28 mouse cellular contexts compared by ENCODE assay signal in the genomic region with DNA sequence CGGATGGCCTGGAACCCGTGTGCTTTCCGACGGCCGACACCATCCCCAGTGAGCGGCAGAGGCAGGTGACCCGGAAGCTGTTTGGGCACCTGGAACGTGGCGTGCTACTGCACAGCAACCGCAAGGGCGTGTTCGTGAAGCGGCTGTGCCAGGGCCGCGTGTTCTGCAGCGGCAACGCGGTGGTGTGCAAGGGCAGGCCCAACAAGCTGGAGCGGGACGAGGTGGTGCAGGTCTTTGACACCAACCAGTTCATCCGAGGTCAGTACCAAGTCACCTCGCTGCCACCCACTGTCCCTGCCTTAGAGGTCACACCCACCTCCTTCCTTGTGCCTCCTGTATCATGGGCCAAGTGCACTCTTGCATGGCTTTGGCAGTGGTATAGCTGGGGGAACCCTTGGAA. TPM values are rescaled to one million over a fixed set of nuclear protein-coding genes. Genes with fewer than 3 reads are reported as not detected.
DNase-seq lines count a peak whose midpoint lies in the region; ATAC-seq and TF ChIP-seq lines count a peak whose summit lies in the region.
"Had no signal": no experiment of that assay in that cellular context is flagged by ENCODE, and none has a peak within 500 bp of the region (broad histone marks: within the 10 kb centered on the region; RNA-seq: fewer than 3 reads in every experiment).

No protein-coding gene starts in this region.

- no peaks in the 10 kb centered on the region for H3K9me3 ChIP-seq in hindbrain, embryonic 10.5 days
- H3K9me3 ChIP-seq in hindbrain, embryonic 14.5 days (ENCODE audit: control insufficient read depth, low read length) = no peaks in the 10 kb centered on the region
- H3K9me3 ChIP-seq in kidney, embryonic 14.5 days (ENCODE audit: control insufficient read depth, low read length) = no peaks in the 10 kb centered on the region
- peaks cover 8% of the 10 kb centered on the region for H3K9me3 ChIP-seq in E14TG2a.4 (ENCODE audit: low read length)
- H3K9me3 ChIP-seq: embryonic facial prominence, embryonic 12.5 days; embryonic facial prominence, embryonic 15.5 days; forebrain, embryonic 12.5 days; forebrain, embryonic 15.5 days; heart, embryonic 10.5 days; heart, embryonic 13.5 days; hindbrain, embryonic 12.5 days; intestine, embryonic 15.5 days had no signal

- no peak overlapping the region for H3K4me2 ChIP-seq in hindbrain, embryonic 14.5 days (replicated peaks)
- H3K4me2 ChIP-seq in kidney, embryonic 14.5 days (replicated peaks; ENCODE audit: low read depth, low read length) = no peak overlapping the region
- H3K4me2 ChIP-seq: embryonic facial prominence, embryonic 12.5 days; embryonic facial prominence, embryonic 15.5 days; forebrain, embryonic 12.5 days; forebrain, embryonic 15.5 days; heart, embryonic 13.5 days; hindbrain, embryonic 12.5 days; intestine, embryonic 15.5 days had no signal

- peak overlapping the region; percentile 35; the same call in 1 of the 2 replicates for H3K27ac ChIP-seq in hindbrain, embryonic 10.5 days
- no peak overlapping the region for H3K27ac ChIP-seq in hindbrain, embryonic 14.5 days
- H3K27ac ChIP-seq in kidney, embryonic 14.5 days (ENCODE audit: low read depth, low read length) = no peak overlapping the region
- H3K27ac ChIP-seq: embryonic facial prominence, embryonic 12.5 days; embryonic facial prominence, embryonic 15.5 days; forebrain, embryonic 12.5 days; forebrain, embryonic 15.5 days; heart, adult 2 months; heart, embryonic 13.5 days; hindbrain, embryonic 12.5 days; intestine, embryonic 15.5 days had no signal

- H3K9ac ChIP-seq in hindbrain, embryonic 14.5 days = no peak overlapping the region
- no peak overlapping the region for H3K9ac ChIP-seq in kidney, embryonic 14.5 days (ENCODE audit: low read depth, low read length)
- H3K9ac ChIP-seq: embryonic facial prominence, embryonic 12.5 days; embryonic facial prominence, embryonic 15.5 days; forebrain, embryonic 12.5 days; forebrain, embryonic 15.5 days; heart, embryonic 13.5 days; hindbrain, embryonic 12.5 days; intestine, embryonic 15.5 days had no signal

- H3K27me3 ChIP-seq in hindbrain, embryonic 10.5 days (ENCODE audit: insufficient read depth, poor library complexity, severe bottlenecking) = peaks cover 16% of the 10 kb centered on the region
- no peaks in the 10 kb centered on the region for H3K27me3 ChIP-seq in hindbrain, embryonic 14.5 days (ENCODE audit: control insufficient read depth, insufficient read depth, low read length)
- no peaks in the 10 kb centered on the region for H3K27me3 ChIP-seq in kidney, embryonic 14.5 days (ENCODE audit: control insufficient read depth, insufficient read depth, low read length)
- H3K27me3 ChIP-seq in E14TG2a.4 (ENCODE audit: insufficient read depth, low read length) = peaks cover 78% of the 10 kb centered on the region
- H3K27me3 ChIP-seq: embryonic facial prominence, embryonic 12.5 days; forebrain, embryonic 15.5 days; intestine, embryonic 15.5 days; Patski had no signal

- ATAC-seq in hindbrain, embryonic 14.5 days (ENCODE audit: low FRiP score) = no peak
- no peak for ATAC-seq in kidney, embryonic 14.5 days (ENCODE audit: low FRiP score, low TSS enrichment)
- ATAC-seq: CD4-positive, CD25-positive, alpha-beta regulatory T cell, adult 4 months; forebrain, embryonic 15.5 days; hindbrain, embryonic 16.5 days; intestine, embryonic 15.5 days; Patski had no signal

- TF ChIP-seq CTCF in E14TG2a.4 (conservative IDR thresholded peaks at IDR 0.05; ENCODE audit: low read length) = no peak

- no peak overlapping the region for H3K4me3 ChIP-seq in hindbrain, embryonic 10.5 days
- H3K4me3 ChIP-seq in hindbrain, embryonic 14.5 days (replicated peaks; ENCODE audit: low read length) = no peak overlapping the region
- H3K4me3 ChIP-seq in kidney, embryonic 14.5 days (ENCODE audit: low read length) = no peak overlapping the region
- H3K4me3 ChIP-seq in E14TG2a.4 (replicated peaks; ENCODE audit: low read length) = peak overlapping the region; percentile 49
- H3K4me3 ChIP-seq: embryonic facial prominence, embryonic 12.5 days; embryonic facial prominence, embryonic 15.5 days; forebrain, embryonic 12.5 days; forebrain, embryonic 15.5 days; heart, adult 2 months; heart, embryonic 10.5 days; heart, embryonic 13.5 days; hindbrain, embryonic 12.5 days; intestine, embryonic 15.5 days had no signal

- H3K36me3 ChIP-seq in hindbrain, embryonic 10.5 days = no peaks in the 10 kb centered on the region
- H3K36me3 ChIP-seq in hindbrain, embryonic 14.5 days (replicated peaks; ENCODE audit: control insufficient read depth, insufficient read depth) = no peaks in the 10 kb centered on the region
- no peaks in the 10 kb centered on the region for H3K36me3 ChIP-seq in kidney, embryonic 14.5 days (ENCODE audit: control insufficient read depth, insufficient read depth, low read length)
- no peaks in the 10 kb centered on the region for H3K36me3 ChIP-seq in E14TG2a.4 (ENCODE audit: insufficient read depth, low read length)
- H3K36me3 ChIP-seq: embryonic facial prominence, embryonic 12.5 days; embryonic facial prominence, embryonic 15.5 days; forebrain, embryonic 12.5 days; forebrain, embryonic 15.5 days; heart, embryonic 10.5 days; hindbrain, embryonic 12.5 days; intestine, embryonic 15.5 days had no signal

- no peak for DNase-seq in hindbrain, embryonic 10.5 days (ENCODE audit: low spot score)
- DNase-seq in hindbrain, embryonic 14.5 days (ENCODE audit: low spot score) = no peak
- DNase-seq in kidney, adult 9 months = peak; percentile 50
- DNase-seq in ZHBTc4 (ENCODE audit: low read depth, low spot score) = peak; percentile 25
- DNase-seq: adrenal gland, adult 2 months; adrenal gland, postnatal 14 days; cerebellum, adult 11 months; cerebellum, adult 2 months; cerebellum, adult 9-11 months; cerebellum, postnatal 25 days; gastrocnemius, postnatal 25 days; heart, postnatal 14 days; heart, postnatal 4 days had no signal

- 93% methylated on average over 22 of the region's 22 CpGs for WGBS in hindbrain, embryonic 10.5 days
- WGBS in hindbrain, embryonic 14.5 days = 92% methylated on average over 22 of the region's 22 CpGs
- WGBS in kidney, embryonic 14.5 days = 92% methylated on average over 22 of the region's 22 CpGs

- peaks cover 65% of the 10 kb centered on the region for H3K4me1 ChIP-seq in hindbrain, embryonic 10.5 days (replicated peaks)
- H3K4me1 ChIP-seq in hindbrain, embryonic 14.5 days (replicated peaks; ENCODE audit: control insufficient read depth, insufficient read depth, low read length) = no peaks in the 10 kb centered on the region; the same call in 1 of the 2 replicates
- peaks cover 33% of the 10 kb centered on the region for H3K4me1 ChIP-seq in kidney, embryonic 14.5 days (ENCODE audit: control insufficient read depth, insufficient read depth, low read length)
- peaks cover 44% of the 10 kb centered on the region for H3K4me1 ChIP-seq in E14TG2a.4 (replicated peaks; ENCODE audit: low read depth, low read length)
- H3K4me1 ChIP-seq: forebrain, embryonic 15.5 days had no signal

RNA-seq across cellular contexts. Expression of a gene that starts 17.3 kb away (rescaled TPM):
- polyA plus RNA-seq in hindbrain, embryonic 10.5 days (2016; fragmentation: Nextera tagmentation; extraction: Ambion mirVana) = 5.4 and 6.3 TPM in 2 replicates
- polyA plus RNA-seq in hindbrain, embryonic 14.5 days (2014; fragmentation: Nextera tagmentation; extraction: Ambion mirVana) = 3.2 and 5.1 TPM in 2 replicates
- 5.6 and 5.7 TPM in 2 replicates for polyA plus RNA-seq in kidney, embryonic 14.5 days (2014; fragmentation: Nextera tagmentation; extraction: Ambion mirVana)
- polyA plus RNA-seq: C2C12 had no signal

Comparison
In these comparisons a context has a peak if more than half of its experiments do, and no peak if none do; other contexts are left out.
1. DNase-seq: peak in kidney, adult 9 months (single experiment) and ZHBTc4 (single experiment); none in hindbrain, embryonic 10.5 days (single experiment) and hindbrain, embryonic 14.5 days (single experiment).